Mouse (Mus musculus): ENCODE data around the gene Tcp1. TPM values are rescaled to one million over a fixed set of nuclear protein-coding genes. Genes with fewer than 3 reads are reported as not detected.

Tcp1 gene
- polyA plus RNA-seq, 1 experiment from 2014 or later, result 356 TPM

Other genes starting within 250 kb of the Tcp1 start
- 0.44 and 0.89 TPM in 2 replicates for gene Slc22a1, start 239.9 kb upstream of the Tcp1 start, polyA plus RNA-seq (2015; fragmentation: Nextera tagmentation; extraction: Ambion mirVana)
- 39.8 and 44.2 TPM in 2 replicates for gene Igf2r, start 146.0 kb upstream of the Tcp1 start, polyA plus RNA-seq (2015; fragmentation: Nextera tagmentation; extraction: Ambion mirVana)
- gene Mas1, start 47.6 kb upstream of the Tcp1 start, polyA plus RNA-seq (2015; fragmentation: Nextera tagmentation; extraction: Ambion mirVana), result 1.2 and 1.4 TPM in 2 replicates
- 0.13 and 0.27 TPM in 2 replicates for gene Mrgprh, start 39.7 kb upstream of the Tcp1 start, polyA plus RNA-seq (2015; fragmentation: Nextera tagmentation; extraction: Ambion mirVana)
- 2.5 and 3.8 TPM in 2 replicates for gene Pnldc1, start 5.5 kb upstream of the Tcp1 start, polyA plus RNA-seq (2015; fragmentation: Nextera tagmentation; extraction: Ambion mirVana)
- 135 TPM in 2 replicates for gene Mrpl18, start 644 bp downstream of the Tcp1 start, polyA plus RNA-seq (2015; fragmentation: Nextera tagmentation; extraction: Ambion mirVana)
- 0.60 and 1.2 TPM in 2 replicates for gene Acat3, start 24.9 kb downstream of the Tcp1 start, polyA plus RNA-seq (2015; fragmentation: Nextera tagmentation; extraction: Ambion mirVana)
- 121 and 128 TPM in 2 replicates for gene Acat2, start 45.0 kb downstream of the Tcp1 start, polyA plus RNA-seq (2015; fragmentation: Nextera tagmentation; extraction: Ambion mirVana)
- 120 and 125 TPM in 2 replicates for gene Wtap, start 78.5 kb downstream of the Tcp1 start, polyA plus RNA-seq (2015; fragmentation: Nextera tagmentation; extraction: Ambion mirVana)
- 98.3 and 98.5 TPM in 2 replicates for gene Sod2, start 91.1 kb downstream of the Tcp1 start, polyA plus RNA-seq (2015; fragmentation: Nextera tagmentation; extraction: Ambion mirVana)
- 0.30 TPM in 1 of 2 replicates, not detected in the other for gene Gpr31b, start 136.6 kb downstream of the Tcp1 start, polyA plus RNA-seq (2015; fragmentation: Nextera tagmentation; extraction: Ambion mirVana)
- 0.27 and 0.29 TPM in 2 replicates for gene Tcp10b, start 145.4 kb downstream of the Tcp1 start, polyA plus RNA-seq (2015; fragmentation: Nextera tagmentation; extraction: Ambion mirVana)
- not detected in 2 replicates for gene Unc93a, start 216.1 kb downstream of the Tcp1 start, polyA plus RNA-seq (2015; fragmentation: Nextera tagmentation; extraction: Ambion mirVana)